Mouse (Mus musculus): ENCODE measurements at regions not wholly inside any gene's neighbourhood (a gene's known extent, or its start where the extent isn't known, plus 50 kb on each side); places are given as distances from the start of the nearest gene placed in this dataset.

DNA sequence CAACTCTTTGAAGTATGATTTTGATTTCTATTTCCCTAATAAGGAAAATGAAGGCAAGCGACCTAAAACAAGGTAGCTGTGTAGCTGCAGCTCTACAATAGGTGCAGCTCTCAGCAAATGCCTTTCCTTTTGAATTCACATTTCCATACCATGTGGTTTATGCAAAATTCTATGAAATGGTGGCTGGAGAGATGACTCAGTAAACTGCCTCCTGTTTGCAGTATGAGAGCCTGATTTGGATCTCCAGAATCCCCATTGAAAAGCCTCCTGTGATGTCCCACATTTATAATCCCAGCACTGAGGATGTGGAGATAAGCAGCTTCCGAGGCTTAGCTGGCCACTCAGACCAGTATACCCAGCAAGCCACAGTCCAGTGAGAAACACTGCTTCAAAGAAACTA is 59.6 kb downstream of the Npy1r start:
- no peak for DNase-seq

DNA sequence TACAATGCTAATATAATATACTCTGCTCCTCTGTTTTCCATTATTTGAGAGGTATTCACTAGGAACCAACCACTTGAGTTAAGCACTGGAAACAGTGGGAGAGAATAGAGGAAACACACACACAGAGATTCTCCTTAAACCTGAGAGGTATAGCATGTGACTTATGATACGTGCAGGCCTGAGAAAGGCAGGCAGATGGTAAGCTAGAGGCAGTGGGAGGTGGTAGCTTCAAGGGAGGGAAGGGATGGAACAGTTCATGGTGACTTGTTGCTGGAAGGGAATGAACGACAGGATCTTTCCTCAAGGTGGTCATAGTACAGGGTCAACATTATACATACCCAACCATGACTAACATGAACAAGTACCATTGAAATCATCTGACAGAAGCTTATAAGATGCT is 60.8 kb downstream of the Npy1r start:
- no peak for DNase-seq

DNA sequence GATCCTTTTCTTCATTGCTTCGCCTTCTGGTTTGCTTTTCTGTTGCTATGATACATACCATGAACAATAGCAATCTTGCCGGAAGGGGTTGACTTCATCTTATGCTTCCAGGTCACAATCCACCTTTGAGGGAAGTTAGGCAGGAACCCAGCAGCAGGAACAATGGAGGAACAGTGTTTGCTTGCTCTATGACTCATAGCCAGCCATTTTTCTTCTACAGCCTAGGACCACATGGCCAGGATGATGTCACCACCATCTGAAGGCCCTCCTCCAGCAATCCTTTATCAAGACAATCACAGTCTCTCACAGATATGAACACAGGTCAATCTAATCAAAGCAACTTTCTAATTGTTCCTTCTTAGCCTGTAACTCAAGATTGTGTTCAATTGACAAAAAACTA is 61.5 kb downstream of the Npy1r start:
- DNase-seq = no peak

DNA sequence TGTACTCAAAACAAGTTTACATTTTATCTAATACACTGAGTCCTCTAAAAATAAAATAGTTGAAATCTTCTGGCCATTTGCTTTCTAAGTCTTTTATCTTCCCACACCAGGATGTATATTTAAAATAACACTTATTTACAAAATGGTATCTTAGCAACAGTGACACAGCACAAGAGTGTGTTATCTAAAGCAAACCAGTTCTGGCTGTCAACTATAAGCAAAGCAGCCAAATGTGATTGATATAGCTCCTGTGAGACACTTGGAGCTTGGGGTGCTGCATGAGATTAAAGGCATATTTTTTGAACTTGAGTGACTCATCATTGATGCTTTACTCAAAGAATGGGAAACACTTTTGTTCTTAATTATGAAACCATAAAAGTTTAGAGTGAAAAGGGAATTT is 62.7 kb downstream of the Npy1r start:
- DNase-seq = no peak

DNA sequence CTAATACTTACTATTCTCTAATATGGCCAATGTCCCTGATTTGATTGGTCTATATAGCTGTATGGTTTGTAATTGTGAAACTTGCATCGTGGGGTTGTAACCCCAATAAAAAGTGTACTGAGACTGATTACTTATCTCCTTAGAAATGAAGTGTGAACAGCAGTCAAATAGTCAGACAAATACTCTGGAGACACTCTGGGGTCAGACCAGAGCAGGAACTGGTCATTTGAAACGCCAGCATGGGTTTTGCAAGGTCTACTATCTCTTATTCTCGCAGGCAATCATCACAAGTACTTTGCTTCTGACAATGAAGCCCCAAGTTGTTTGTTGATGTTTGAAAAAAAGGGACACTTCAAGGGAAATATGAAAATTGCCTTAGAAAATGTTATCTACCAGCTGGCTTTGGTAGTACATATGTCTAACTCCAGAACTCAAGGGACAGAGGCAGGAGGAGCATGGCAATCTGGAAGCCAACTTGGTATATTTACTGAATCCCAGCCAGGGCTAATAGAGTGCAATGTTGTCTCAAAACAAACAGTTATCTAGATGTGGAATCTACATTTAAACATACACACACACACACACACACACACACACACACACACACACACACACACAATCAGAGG is 64.1 kb downstream of the Npy1r start:
- no peak for DNase-seq

DNA sequence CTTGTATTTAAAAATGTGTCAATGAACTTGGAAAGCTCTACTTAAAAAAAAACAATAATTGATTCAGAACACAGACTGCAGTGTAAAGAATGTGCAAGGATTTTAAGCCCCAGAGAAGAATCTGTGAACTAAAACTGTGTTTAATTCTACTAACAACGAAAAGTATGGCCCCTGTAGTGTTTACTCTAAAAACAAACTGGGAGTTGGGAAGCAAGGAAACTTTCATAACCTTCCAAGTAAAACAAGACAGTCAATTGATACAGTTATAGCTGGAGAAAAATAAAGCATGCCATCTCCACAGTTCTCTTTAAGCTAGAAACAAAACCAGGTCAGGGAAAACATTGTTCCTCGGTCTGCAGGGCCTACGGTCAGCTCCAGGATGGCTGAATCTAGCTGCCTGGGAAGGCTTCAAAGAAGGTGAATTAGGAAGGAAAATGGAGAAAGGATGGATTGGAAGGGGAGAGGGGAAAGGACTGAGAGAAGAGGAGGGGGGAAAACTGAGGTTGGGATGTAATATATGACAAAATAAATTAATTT is 68.1 kb downstream of the Npy1r start:
- no peak for DNase-seq

DNA sequence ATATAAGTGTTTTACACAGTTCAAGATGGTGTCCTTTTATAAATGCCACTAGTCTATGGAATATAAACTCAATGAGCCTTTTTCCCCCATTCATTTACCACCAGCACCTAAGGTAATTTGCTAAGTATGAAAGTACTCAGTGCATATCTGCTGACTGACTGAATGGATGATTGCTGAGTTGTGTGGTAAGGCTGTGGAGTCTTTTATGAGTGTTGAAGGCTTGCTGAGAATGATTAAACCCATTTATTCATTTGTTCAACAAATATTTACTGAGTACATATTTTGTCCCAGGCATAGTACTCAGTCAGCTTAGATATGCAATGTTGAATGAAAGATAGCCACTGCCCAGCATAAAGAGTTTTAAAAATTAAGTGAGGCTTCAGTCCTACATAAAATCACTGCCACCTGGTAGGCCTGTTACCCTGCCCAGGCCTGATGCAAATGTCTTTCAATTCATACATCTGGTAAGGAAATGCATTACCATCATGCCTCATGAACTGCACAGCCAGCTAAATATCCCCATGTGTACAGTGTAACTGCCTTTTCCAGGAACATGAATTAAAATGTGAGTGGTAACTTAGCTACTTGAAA is 71.5 kb downstream of the Npy1r start:
- DNase-seq = no peak

DNA sequence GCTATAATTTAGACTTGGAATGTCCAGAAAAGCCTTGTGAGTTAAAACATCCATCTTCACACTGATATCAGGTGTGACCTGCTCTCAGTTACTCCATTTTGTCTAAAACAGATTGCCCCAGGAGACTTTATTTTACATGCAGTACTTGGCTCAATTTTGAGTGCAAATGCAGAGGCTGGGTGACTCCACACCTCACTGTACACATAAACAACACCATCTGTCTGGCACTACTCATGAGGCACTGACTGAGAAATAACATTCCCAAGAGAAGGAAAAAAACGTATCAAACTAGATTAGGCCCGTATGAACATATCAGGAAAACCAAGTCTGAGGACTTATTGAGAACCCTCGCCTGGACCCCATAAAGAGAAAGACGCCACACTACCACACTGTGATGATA is 74.1 kb downstream of the Npy1r start:
- DNase-seq = no peak

DNA sequence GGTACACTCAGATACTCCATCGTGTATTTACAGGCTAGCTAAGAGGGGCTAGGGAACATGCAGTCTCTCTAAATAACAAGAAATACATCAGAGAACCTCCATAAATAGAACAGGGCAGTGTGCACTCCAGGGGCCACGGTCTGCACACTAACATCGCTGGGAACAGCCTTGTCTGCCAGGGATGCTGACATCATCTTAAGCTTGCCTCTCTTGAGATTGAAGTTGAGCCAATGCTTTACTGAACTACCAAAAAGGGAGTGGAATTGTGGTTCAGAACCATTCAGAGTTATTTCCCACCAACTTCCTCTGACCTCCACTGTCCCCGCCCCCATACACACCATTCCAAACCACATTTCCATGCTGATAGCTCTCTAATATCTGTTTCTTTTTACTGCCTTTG is 75.7 kb downstream of the Npy1r start:
- DNase-seq = peak; percentile 95

DNA sequence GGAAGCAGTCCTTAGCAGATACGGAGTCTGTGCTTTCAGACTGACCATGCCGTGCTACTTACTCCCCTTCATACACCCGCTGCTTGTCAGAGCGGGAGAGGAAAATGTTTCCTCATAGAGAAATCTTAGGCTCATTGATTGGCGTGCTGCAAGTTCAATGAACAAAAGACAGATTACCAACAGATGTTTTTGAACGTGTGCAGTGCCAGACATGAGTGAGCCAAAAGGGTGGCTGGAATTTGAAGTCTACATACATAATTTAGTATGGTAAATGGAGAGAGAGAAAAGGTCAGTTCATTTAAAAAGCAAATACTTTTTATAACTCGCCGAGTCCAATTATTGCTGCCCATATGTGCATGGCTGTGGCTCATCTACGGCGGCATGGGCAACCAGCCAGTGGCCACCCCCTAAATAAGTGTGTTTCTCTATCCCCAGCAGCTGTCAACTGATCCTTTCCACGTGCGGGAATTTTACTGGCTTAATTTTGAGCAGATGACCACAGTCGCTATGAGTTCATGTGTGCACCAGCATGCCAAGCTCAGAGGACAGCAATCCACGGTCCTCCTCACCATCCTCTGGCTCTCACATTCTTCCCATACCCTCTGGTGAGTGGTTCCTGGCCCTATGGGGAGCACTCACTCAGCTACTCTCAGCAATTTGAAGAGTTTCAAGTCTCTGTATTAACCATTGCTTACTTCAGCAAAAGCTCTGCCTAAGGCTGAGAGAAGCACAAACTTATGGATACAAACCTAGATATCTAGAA is 80.3 kb downstream of the Npy1r start:
- DNase-seq = no peak

DNA sequence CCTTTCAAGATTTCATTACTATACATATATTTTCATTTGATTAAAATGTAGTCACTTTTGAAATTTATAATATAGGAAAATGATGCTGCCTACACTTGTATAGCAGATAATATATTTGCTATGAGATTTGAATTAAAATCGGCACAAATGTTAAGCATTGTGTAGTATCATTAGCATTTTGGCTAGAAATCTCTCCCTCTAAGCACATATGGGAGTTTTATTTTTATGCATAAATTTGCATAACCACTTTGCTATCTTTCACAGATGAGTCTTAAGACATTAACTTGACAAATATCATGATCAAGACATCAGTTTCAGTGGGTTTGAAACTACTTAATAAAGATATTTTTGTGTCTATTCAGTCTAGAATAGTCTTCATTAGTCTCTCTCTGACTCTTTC is 80.4 kb upstream of the Naf1 start:
- no peak for DNase-seq

DNA sequence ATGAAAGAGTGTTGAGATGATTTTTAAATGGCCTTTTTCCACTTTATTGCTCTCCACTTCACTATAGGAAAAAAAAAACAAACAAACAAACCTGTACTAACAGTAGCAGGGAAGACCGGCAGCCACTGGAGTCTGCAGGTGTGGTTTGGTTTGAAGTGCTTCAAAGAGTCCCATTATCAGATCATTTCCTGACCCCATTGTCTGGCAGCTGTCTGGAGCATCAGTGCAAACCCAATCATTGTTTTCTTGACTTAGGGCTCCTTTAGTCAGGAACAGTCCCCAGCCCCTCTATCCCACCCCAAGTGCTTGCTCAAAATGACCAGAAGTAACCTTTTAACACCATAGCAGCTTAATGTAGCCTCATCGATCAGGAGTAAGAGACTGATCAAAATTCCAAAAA is 77.4 kb upstream of the Naf1 start:
- DNase-seq = peak; percentile 40

DNA sequence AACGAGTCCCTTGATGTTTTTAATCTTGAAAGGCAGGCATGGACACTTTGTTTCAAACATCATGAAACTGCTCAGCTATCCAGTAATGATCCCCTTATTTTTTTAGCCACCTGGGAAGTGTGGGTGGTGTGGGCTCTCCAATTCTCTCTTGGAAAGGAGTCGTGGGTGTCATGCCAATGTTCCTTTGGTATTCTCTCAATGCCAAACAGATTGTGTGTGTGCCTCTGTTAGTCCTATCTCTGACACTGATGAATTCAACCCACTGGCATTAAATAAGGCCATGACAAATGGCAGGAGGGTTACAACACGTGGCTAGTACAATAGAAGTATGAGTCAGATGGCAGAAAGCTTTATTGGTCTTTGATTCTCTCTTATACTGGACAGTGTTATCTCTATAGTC is 74.0 kb upstream of the Naf1 start:
- peak; percentile 58 for DNase-seq

Data from heart, adult 11 months (tissue).